Mouse (Mus musculus) liver, adult 2 months (tissue): Measurements from ENCODE around the gene Unc45a. TPM values are rescaled to one million over a fixed set of nuclear protein-coding genes. Genes with fewer than 3 reads are reported as not detected.

Experiments used
- DNase-seq: peaks from one replicate; pipeline ENCODE4 v3.0.0-alpha.2; 2011; ENCODE audit warnings: low read depth, low spot score; ENCODE audit errors: extremely low read depth
- H3K27ac ChIP-seq: fragments of 200-500 bp; replicated peaks from 2 replicates; pipeline ENCODE4 v1.5.1; 2012; ENCODE audit warnings: low read depth, mild to moderate bottlenecking, control low read depth, inconsistent platforms, low read length; ENCODE audit not compliant: insufficient read depth
- H3K27me3 ChIP-seq: fragments of 200-500 bp; 2 replicates; pipeline ENCODE4 v1.6.1; 2012; ENCODE audit warnings: mild to moderate bottlenecking, moderate library complexity, low read length, inconsistent platforms; ENCODE audit not compliant: control insufficient read depth, insufficient read depth
- H3K36me3 ChIP-seq: fragments of 200-500 bp; 2 replicates; pipeline ENCODE4 v1.6.1; 2012; ENCODE audit warnings: low read length, inconsistent platforms; ENCODE audit not compliant: control insufficient read depth, insufficient read depth
- H3K4me1 ChIP-seq: fragments of 200-500 bp; 2 replicates; pipeline ENCODE4 v1.6.1; 2011; ENCODE audit warnings: low read length; ENCODE audit not compliant: control insufficient read depth, insufficient read depth
- H3K4me3 ChIP-seq: fragments of 200-500 bp; 2 replicates; pipeline ENCODE4 v1.5.1; 2011; ENCODE audit warnings: low read depth, mild to moderate bottlenecking, control low read depth, low read length, moderate library complexity; ENCODE audit not compliant: insufficient read depth
- H3K79me2 ChIP-seq: fragments of 200-500 bp; 2 replicates; pipeline ENCODE4 v1.6.1; 2012; ENCODE audit warnings: inconsistent platforms, mild to moderate bottlenecking, low read length, moderate library complexity; ENCODE audit not compliant: control insufficient read depth, insufficient read depth
- H3K9ac ChIP-seq: fragments of 200-500 bp; 2 replicates; pipeline ENCODE4 v1.6.1; 2012; ENCODE audit warnings: low read depth, mild to moderate bottlenecking, control low read depth, inconsistent platforms, low read length
- CTCF ChIP-seq: fragments of 200-500 bp; IDR thresholded peaks from 2 replicates; pipeline ENCODE4 v1.5.1; 2011; ENCODE audit warnings: low read depth, low read length, control low read depth
- POLR2A ChIP-seq: fragments of 200-500 bp; IDR thresholded peaks from 2 replicates; pipeline ENCODE4 v1.6.1; 2011; ENCODE audit warnings: low read length, control low read depth; ENCODE audit not compliant: insufficient read depth; ENCODE audit errors: extremely low read depth
- WGBS: fragments of 180-500 bp; shearing (Covaris S2); methylation state at CpG from one replicate; pipeline ENCODE4 v1.1.7; 2018; 5-methylcytosine and 5-hydroxymethylcytosine counted together
- polyA plus RNA-seq: library from polyadenylated mRNA; depleted of rRNA; stranded (reverse); fragments of >200 nt; gene quantifications from 2 replicates; pipeline ENCODE4 v1.2.3, GENCODE M21; 2012; rRNA removed
- total RNA-seq: library from RNA; depleted of rRNA; stranded (reverse); fragments of >200 nt; gene quantifications from 2 replicates; pipeline ENCODE4 v1.2.3, GENCODE M21; 2014; rRNA removed

Gene Unc45a
- total and polyA plus RNA-seq, 2 experiments = 8.6 to 21.5 TPM

DNA sequence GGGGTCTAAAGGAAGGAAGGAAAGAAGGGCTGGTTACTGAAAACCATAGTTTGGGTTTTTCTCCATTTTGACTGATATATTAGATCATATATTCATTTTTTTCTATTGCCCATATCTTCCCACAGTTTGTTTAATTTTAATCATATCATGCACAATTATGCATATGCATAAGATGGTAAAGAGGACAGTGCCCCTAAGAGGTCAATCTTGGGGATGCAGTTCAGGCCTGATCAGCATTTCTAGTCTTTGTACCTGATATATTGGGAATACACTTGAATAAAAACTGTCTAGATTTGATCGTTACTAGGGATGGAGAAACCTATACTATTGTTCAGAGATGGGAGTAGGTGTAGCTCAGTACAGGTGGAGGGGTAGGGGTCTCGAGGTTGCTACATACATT is 59.8 kb downstream of the Unc45a start:
- Histone ChIP-seq H3K4me1 (no peaks in the 10 kb centered on the region), H3K36me3 (peaks cover 57% of the 10 kb centered on the region), H3K4me3 (no peak overlapping the region), H3K27me3 (no peaks in the 10 kb centered on the region), H3K79me2 (no peaks in the 10 kb centered on the region), H3K27ac (no peak overlapping the region), H3K9ac (no peak overlapping the region)
- TF ChIP-seq CTCF = no peak
- no peak for TF ChIP-seq POLR2A
- DNase-seq = no peak
- WGBS = 81% methylated on average over 2 of the region's 2 CpGs

DNA sequence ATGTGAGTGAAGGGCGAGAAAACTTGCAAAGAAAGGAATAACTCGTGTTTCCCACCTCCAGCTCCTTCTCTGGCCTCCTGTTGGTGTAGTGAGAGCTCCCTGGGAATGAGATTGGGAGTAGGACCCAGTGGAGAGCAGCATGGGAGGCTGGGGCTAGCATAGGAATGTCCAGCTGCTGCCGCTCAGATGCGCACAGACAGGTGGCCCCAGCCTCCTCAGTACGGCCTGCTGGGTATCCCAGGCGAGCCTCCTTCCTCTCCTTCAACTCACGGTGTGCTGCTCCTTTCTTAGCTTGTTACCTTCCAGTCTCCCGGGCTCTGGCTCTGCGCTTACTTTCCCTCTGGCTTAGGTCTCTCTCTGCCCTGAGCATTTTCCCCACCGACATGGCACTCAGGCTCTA is 60.8 kb downstream of the Unc45a start:
- H3K36me3 ChIP-seq = peaks cover 55% of the 10 kb centered on the region
- no peaks in the 10 kb centered on the region for H3K27me3 ChIP-seq
- H3K79me2 ChIP-seq = no peaks in the 10 kb centered on the region
- 92% methylated on average over 10 of the region's 10 CpGs for WGBS
- no peak overlapping the region for H3K4me3 ChIP-seq
- H3K27ac ChIP-seq = no peak overlapping the region
- TF ChIP-seq POLR2A (no peak), CTCF (no peak)
- DNase-seq = no peak
- no peak overlapping the region for H3K9ac ChIP-seq
- no peaks in the 10 kb centered on the region for H3K4me1 ChIP-seq

GRCm38 (mm10) chr7:80276374-80276773 is 64.4 kb downstream of the Unc45a start:
- Histone ChIP-seq H3K27me3 (no peaks in the 10 kb centered on the region), H3K4me3 (no peak overlapping the region), H3K36me3 (peaks cover 37% of the 10 kb centered on the region), H3K79me2 (no peaks in the 10 kb centered on the region), H3K9ac (no peak overlapping the region), H3K4me1 (no peaks in the 10 kb centered on the region), H3K27ac (no peak overlapping the region)
- DNase-seq = no peak
- 93% methylated on average over 4 of the region's 4 CpGs for WGBS
- TF ChIP-seq CTCF = no peak

Other genes starting within 250 kb of the Unc45a start
- gene Idh2, start 225.6 kb downstream of the Unc45a start, total RNA-seq = 177 and 195 TPM in 2 replicates
- 163 and 164 TPM in 2 replicates for gene Idh2, start 225.6 kb downstream of the Unc45a start, polyA plus RNA-seq
- 3.7 and 5.4 TPM in 2 replicates for gene Sema4b, start 154.2 kb downstream of the Unc45a start, total RNA-seq
- 4.0 and 4.4 TPM in 2 replicates for gene Sema4b, start 154.2 kb downstream of the Unc45a start, polyA plus RNA-seq
- gene Cib1, start 108.2 kb downstream of the Unc45a start, total RNA-seq = 51.7 and 62.5 TPM in 2 replicates
- gene Cib1, start 108.2 kb downstream of the Unc45a start, polyA plus RNA-seq = 108 and 114 TPM in 2 replicates
- 1.2 and 1.9 TPM in 2 replicates for gene Gdpgp1, start 108.1 kb downstream of the Unc45a start, total RNA-seq
- 2.1 and 2.2 TPM in 2 replicates for gene Gdpgp1, start 108.1 kb downstream of the Unc45a start, polyA plus RNA-seq
- gene Ttll13, start 94.6 kb downstream of the Unc45a start, total RNA-seq = 0.40 and 0.46 TPM in 2 replicates
- 0.57 and 0.95 TPM in 2 replicates for gene Ttll13, start 94.6 kb downstream of the Unc45a start, polyA plus RNA-seq
- gene Ngrn, start 79.8 kb downstream of the Unc45a start, total RNA-seq = 25.2 and 29.7 TPM in 2 replicates
- 15.5 and 16.8 TPM in 2 replicates for gene Ngrn, start 79.8 kb downstream of the Unc45a start, polyA plus RNA-seq
- gene Vps33b, start 71.4 kb downstream of the Unc45a start, total RNA-seq = 5.7 and 9.1 TPM in 2 replicates
- 4.8 and 6.1 TPM in 2 replicates for gene Vps33b, start 71.4 kb downstream of the Unc45a start, polyA plus RNA-seq
- gene Prc1, start 46.6 kb downstream of the Unc45a start, total RNA-seq = 0.74 and 1.5 TPM in 2 replicates
- gene Prc1, start 46.6 kb downstream of the Unc45a start, polyA plus RNA-seq = 0.21 and 0.32 TPM in 2 replicates
- 1.2 and 1.5 TPM in 2 replicates for gene Rccd1, start 16.6 kb downstream of the Unc45a start, total RNA-seq
- gene Rccd1, start 16.6 kb downstream of the Unc45a start, polyA plus RNA-seq = 2.9 and 3.8 TPM in 2 replicates
- 6.9 and 8.7 TPM in 2 replicates for gene Hddc3, start 2.1 kb upstream of the Unc45a start, total RNA-seq
- gene Hddc3, start 2.1 kb upstream of the Unc45a start, polyA plus RNA-seq = 28.3 and 58.2 TPM in 2 replicates
- gene Man2a2, start 30.4 kb upstream of the Unc45a start, total RNA-seq = 9.3 and 13.2 TPM in 2 replicates
- 26.5 and 45.6 TPM in 2 replicates for gene Man2a2, start 30.4 kb upstream of the Unc45a start, polyA plus RNA-seq
- 4.6 and 9.9 TPM in 2 replicates for gene Fes, start 46.9 kb upstream of the Unc45a start, total RNA-seq
- gene Fes, start 46.9 kb upstream of the Unc45a start, polyA plus RNA-seq = 5.8 and 9.6 TPM in 2 replicates
- 26.5 and 42.6 TPM in 2 replicates for gene Furin, start 64.4 kb upstream of the Unc45a start, total RNA-seq
- gene Furin, start 64.4 kb upstream of the Unc45a start, polyA plus RNA-seq = 152 and 163 TPM in 2 replicates
- 5.9 and 6.9 TPM in 2 replicates for gene Blm, start 194.1 kb upstream of the Unc45a start, total RNA-seq
- gene Blm, start 194.1 kb upstream of the Unc45a start, polyA plus RNA-seq = 0.43 and 0.88 TPM in 2 replicates